Mouse (Mus musculus) cortical plate, adult 2 months (tissue): Measurements from ENCODE around the gene Adtrp.

Experiments used
- CTCF ChIP-seq: fragments of 200-500 bp; IDR thresholded peaks from 2 replicates; pipeline ENCODE4 v1.5.1; 2011; ENCODE audit warnings: mild to moderate bottlenecking, control low read depth, low read length; ENCODE audit not compliant: insufficient read depth; ENCODE audit errors: extremely low read depth
- POLR2A ChIP-seq: fragments of 200-500 bp; IDR thresholded peaks from 2 replicates; pipeline ENCODE4 v1.6.1; 2011; ENCODE audit warnings: mild to moderate bottlenecking, low read length, control low read depth; ENCODE audit not compliant: insufficient read depth; ENCODE audit errors: extremely low read depth

DNA sequence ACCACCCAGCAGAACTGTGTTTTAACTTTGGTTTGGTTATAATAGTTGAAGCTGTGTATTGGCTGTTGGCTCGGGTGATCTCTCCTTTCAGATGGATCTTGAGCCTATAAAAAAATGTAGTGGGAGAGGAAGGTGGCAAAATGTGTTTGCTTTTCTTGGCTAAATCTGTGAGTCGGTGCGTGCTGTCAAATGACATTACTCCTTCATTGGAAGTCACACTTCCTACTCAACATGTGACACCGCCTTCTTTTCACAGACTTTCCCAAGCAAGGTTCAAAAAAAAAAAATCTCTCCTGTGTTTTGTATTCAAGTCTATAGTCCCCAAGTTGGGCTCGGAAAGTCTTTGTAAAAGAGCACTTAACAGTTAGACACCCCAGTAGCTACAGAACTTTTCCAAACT is 19.9 kb downstream of the Adtrp start:
- no peak for TF ChIP-seq CTCF
- TF ChIP-seq POLR2A, result no peak
